Mouse (Mus musculus) lung, embryonic 15.5 days (tissue): ENCODE results near the gene Exph5. TPM values are rescaled to one million over a fixed set of nuclear protein-coding genes. Genes with fewer than 3 reads are reported as not detected.

Experiments
- ATAC-seq: fragments of 200-750 bp; cut with Nextera tagmentation; 2 replicates; pipeline ENCODE4 v1.8.0; 2017; ENCODE audit warnings: moderate number of reproducible peaks, borderline replicate concordance; ENCODE audit not compliant: low FRiP score, low TSS enrichment; ENCODE audit errors: extremely low read depth
- H3K27ac ChIP-seq: fragments of 300-500 bp; sonication (generic); 2 replicates; pipeline ENCODE4 v1.5.1; 2015; ENCODE audit warnings: moderate library complexity, mild to moderate bottlenecking, inconsistent platforms
- H3K27me3 ChIP-seq: fragments of 300-500 bp; sonication (generic); 2 replicates; pipeline ENCODE4 v1.6.1; 2015; ENCODE audit warnings: inconsistent platforms
- H3K36me3 ChIP-seq: fragments of 300-500 bp; sonication (generic); 2 replicates; pipeline ENCODE4 v1.6.1; 2015; ENCODE audit warnings: inconsistent platforms
- H3K4me1 ChIP-seq: fragments of 300-500 bp; sonication (generic); 2 replicates; pipeline ENCODE4 v1.6.1; 2015; ENCODE audit warnings: inconsistent platforms
- H3K4me2 ChIP-seq: fragments of 300-500 bp; sonication (generic); 2 replicates; pipeline ENCODE4 v1.6.1; 2015; ENCODE audit warnings: inconsistent platforms, mild to moderate bottlenecking, moderate library complexity
- H3K4me3 ChIP-seq: fragments of 300-500 bp; sonication (generic); 2 replicates; pipeline ENCODE4 v1.5.1; 2015; ENCODE audit warnings: mild to moderate bottlenecking, inconsistent platforms
- H3K9ac ChIP-seq: fragments of 300-500 bp; sonication (generic); 2 replicates; pipeline ENCODE4 v1.6.1; 2015; ENCODE audit warnings: inconsistent platforms
- H3K9me3 ChIP-seq: fragments of 300-500 bp; sonication (generic); 2 replicates; pipeline ENCODE4 v1.6.1; 2016; ENCODE audit warnings: inconsistent platforms
- WGBS: fragments of 180-500 bp; shearing (Covaris S2); methylation state at CpG from one replicate; pipeline ENCODE4 v1.1.7; 2015; 5-methylcytosine and 5-hydroxymethylcytosine counted together
- polyA plus RNA-seq: library from polyadenylated mRNA; unstranded; fragments of >200 nt; fragmentation: Nextera tagmentation; extraction: Ambion mirVana; gene quantifications from 2 replicates; pipeline ENCODE4 v1.2.1, GENCODE M21; 2015

The Exph5 gene
- polyA plus RNA-seq, 1 experiment from 2014 or later: 7.0 TPM

GRCm38 (mm10) chr9:53272207-53272606 lies 29.3 kb upstream of the Exph5 start:
- Histone ChIP-seq H3K9ac (no peak overlapping the region), H3K27me3 (no peaks in the 10 kb centered on the region), H3K4me2 (no peak overlapping the region), H3K4me3 (no peak overlapping the region), H3K9me3 (no peaks in the 10 kb centered on the region), H3K4me1 (peaks cover 27% of the 10 kb centered on the region), H3K36me3 (no peaks in the 10 kb centered on the region), H3K27ac (peak overlapping the region; percentile 6; the same call in 1 of the 2 replicates)
- WGBS: 41% methylated on average over 5 of the region's 5 CpGs
- no peak for ATAC-seq

GRCm38 (mm10) chr9:53272714-53273113 lies 28.8 kb upstream of the Exph5 start:
- no peak overlapping the region for H3K9ac ChIP-seq
- peaks cover 27% of the 10 kb centered on the region for H3K4me1 ChIP-seq
- H3K27ac ChIP-seq: 0 out of 2 replicates have a peak overlapping the region, but pooled peaks have one; percentile 6
- no peak overlapping the region for H3K4me2 ChIP-seq
- H3K27me3 ChIP-seq: no peaks in the 10 kb centered on the region
- no peak for ATAC-seq
- H3K9me3 ChIP-seq: no peaks in the 10 kb centered on the region
- 85% methylated on average over 4 of the region's 4 CpGs for WGBS
- H3K36me3 ChIP-seq: no peaks in the 10 kb centered on the region
- no peak overlapping the region for H3K4me3 ChIP-seq

GRCm38 (mm10) chr9:53276381-53276780 lies 25.1 kb upstream of the Exph5 start:
- no peaks in the 10 kb centered on the region for H3K36me3 ChIP-seq
- 82% methylated on average over 1 of the region's 1 CpGs for WGBS
- no peak overlapping the region for H3K4me3 ChIP-seq
- no peak overlapping the region for H3K27ac ChIP-seq
- no peak for ATAC-seq
- no peaks in the 10 kb centered on the region for H3K9me3 ChIP-seq
- H3K27me3 ChIP-seq: no peaks in the 10 kb centered on the region
- no peak overlapping the region for H3K9ac ChIP-seq
- no peak overlapping the region for H3K4me2 ChIP-seq
- peaks cover 11% of the 10 kb centered on the region for H3K4me1 ChIP-seq

GRCm38 (mm10) chr9:53278997-53279396 lies 22.5 kb upstream of the Exph5 start:
- Histone ChIP-seq H3K4me1 (no peaks in the 10 kb centered on the region), H3K4me2 (no peak overlapping the region), H3K4me3 (no peak overlapping the region), H3K27ac (no peak overlapping the region), H3K9ac (no peak overlapping the region), H3K9me3 (no peaks in the 10 kb centered on the region), H3K36me3 (no peaks in the 10 kb centered on the region), H3K27me3 (no peaks in the 10 kb centered on the region)
- WGBS: 90% methylated on average over 2 of the region's 2 CpGs
- no peak for ATAC-seq

- H3K4me2 ChIP-seq: no peak overlapping the region
- 76% methylated on average over 6 of the region's 6 CpGs for WGBS
- no peaks in the 10 kb centered on the region for H3K36me3 ChIP-seq
- no peak for ATAC-seq
- no peaks in the 10 kb centered on the region for H3K9me3 ChIP-seq
- H3K4me1 ChIP-seq: no peaks in the 10 kb centered on the region
- H3K27me3 ChIP-seq: no peaks in the 10 kb centered on the region
- H3K27ac ChIP-seq: no peak overlapping the region
- no peak overlapping the region for H3K9ac ChIP-seq
- no peak overlapping the region for H3K4me3 ChIP-seq
Observed at GRCm38 (mm10) chr9:53286793-53287192, 14.7 kb upstream of the Exph5 start.

GRCm38 (mm10) chr9:53290006-53290405 lies 11.5 kb upstream of the Exph5 start:
- no peaks in the 10 kb centered on the region for H3K36me3 ChIP-seq
- 49% methylated on average over 3 of the region's 3 CpGs for WGBS
- ATAC-seq: no peak
- H3K4me2 ChIP-seq: no peak overlapping the region
- H3K9me3 ChIP-seq: no peaks in the 10 kb centered on the region
- H3K9ac ChIP-seq: no peak overlapping the region
- H3K27me3 ChIP-seq: no peaks in the 10 kb centered on the region
- H3K4me3 ChIP-seq: no peak overlapping the region
- H3K4me1 ChIP-seq: no peaks in the 10 kb centered on the region
- H3K27ac ChIP-seq: no peak overlapping the region

- Histone ChIP-seq H3K36me3 (no peaks in the 10 kb centered on the region), H3K27me3 (no peaks in the 10 kb centered on the region), H3K4me1 (no peaks in the 10 kb centered on the region), H3K4me2 (no peak overlapping the region), H3K9ac (no peak overlapping the region), H3K27ac (no peak overlapping the region), H3K4me3 (no peak overlapping the region), H3K9me3 (no peaks in the 10 kb centered on the region)
- ATAC-seq: no peak
Observed at GRCm38 (mm10) chr9:53292833-53293232, 8.6 kb upstream of the Exph5 start.

GRCm38 (mm10) chr9:53301801-53302311 lies 386 bp downstream of the Exph5 start:
- WGBS: 3% methylated on average over 19 of the region's 19 CpGs
- peak; percentile 66 for ATAC-seq
- Histone ChIP-seq H3K4me3 (peak overlapping the region; percentile 44), H3K36me3 (no peaks in the 10 kb centered on the region), H3K9ac (peak overlapping the region; percentile 46), H3K4me2 (peak overlapping the region; percentile 69), H3K4me1 (peaks cover 14% of the 10 kb centered on the region), H3K27ac (peak overlapping the region; percentile 77), H3K27me3 (no peaks in the 10 kb centered on the region), H3K9me3 (no peaks in the 10 kb centered on the region)

- 41% methylated on average over 5 of the region's 5 CpGs for WGBS
- H3K27ac ChIP-seq: peak overlapping the region; percentile 77
Observed at GRCm38 (mm10) chr9:53302415-53302814, 945 bp downstream of the Exph5 start.

GRCm38 (mm10) chr9:53307904-53308303 lies 6.4 kb downstream of the Exph5 start:
- Histone ChIP-seq H3K4me3 (no peak overlapping the region), H3K4me1 (no peaks in the 10 kb centered on the region), H3K9me3 (no peaks in the 10 kb centered on the region), H3K27me3 (no peaks in the 10 kb centered on the region), H3K36me3 (no peaks in the 10 kb centered on the region), H3K4me2 (no peak overlapping the region), H3K9ac (no peak overlapping the region), H3K27ac (peak overlapping the region; percentile 16; the same call in 1 of the 2 replicates)
- no peak; the same call in 1 of the 2 replicates for ATAC-seq
- 55% methylated on average over 7 of the region's 7 CpGs for WGBS

More at GRCm38 (mm10) chr9:53302415-53302814, 945 bp downstream of the Exph5 start:
- H3K9ac ChIP-seq: peak overlapping the region; percentile 46
- peak overlapping the region; percentile 69 for H3K4me2 ChIP-seq
- H3K4me3 ChIP-seq: peak overlapping the region; percentile 44
- H3K36me3 ChIP-seq: no peaks in the 10 kb centered on the region
- H3K27me3 ChIP-seq: no peaks in the 10 kb centered on the region
- no peak for ATAC-seq
- peaks cover 14% of the 10 kb centered on the region for H3K4me1 ChIP-seq
- H3K9me3 ChIP-seq: no peaks in the 10 kb centered on the region

- Histone ChIP-seq H3K9ac (no peak overlapping the region), H3K4me1 (no peaks in the 10 kb centered on the region), H3K9me3 (no peaks in the 10 kb centered on the region), H3K4me2 (no peak overlapping the region), H3K4me3 (no peak overlapping the region), H3K36me3 (no peaks in the 10 kb centered on the region), H3K27me3 (no peaks in the 10 kb centered on the region), H3K27ac (no peak overlapping the region)
- ATAC-seq: no peak
- 97% methylated on average over 1 of the region's 1 CpGs for WGBS
Observed at GRCm38 (mm10) chr9:53312981-53313380, 11.5 kb downstream of the Exph5 start.

- 28% methylated on average over 10 of the region's 10 CpGs for WGBS
- Histone ChIP-seq H3K9ac (no peak overlapping the region), H3K27ac (peak overlapping the region; percentile 38), H3K27me3 (no peaks in the 10 kb centered on the region), H3K9me3 (no peaks in the 10 kb centered on the region), H3K36me3 (no peaks in the 10 kb centered on the region), H3K4me3 (no peak overlapping the region), H3K4me1 (peaks cover 20% of the 10 kb centered on the region), H3K4me2 (no peak overlapping the region)
- ATAC-seq: peak; percentile 74; the same call in 1 of the 2 replicates
Observed at GRCm38 (mm10) chr9:53320894-53321650, 19.6 kb downstream of the Exph5 start.
